Mouse (Mus musculus) forebrain, embryonic 15.5 days (tissue): ENCODE results near the gene Akr1d1. TPM values are rescaled to one million over a fixed set of nuclear protein-coding genes. Genes with fewer than 3 reads are reported as not detected.

ENCODE experiments used
- ATAC-seq: fragments of 200-750 bp; cut with Nextera tagmentation; replicated peaks from 2 replicates; pipeline ENCODE4 v1.8.0; 2017; ENCODE audit warnings: mild to moderate bottlenecking, moderate TSS enrichment, moderate library complexity
- H3K27ac ChIP-seq: fragments of 300-500 bp; sonication (generic); replicated peaks from 2 replicates; pipeline ENCODE4 v1.5.1; 2015; ENCODE audit warnings: mild to moderate bottlenecking, inconsistent platforms
- H3K27me3 ChIP-seq: fragments of 300-500 bp; sonication (generic); 2 replicates; pipeline ENCODE4 v1.6.1; 2015; ENCODE audit warnings: inconsistent platforms
- H3K36me3 ChIP-seq: fragments of 300-500 bp; sonication (generic); 2 replicates; pipeline ENCODE4 v1.6.1; 2015; ENCODE audit warnings: mild to moderate bottlenecking, inconsistent platforms
- H3K4me1 ChIP-seq: fragments of 300-500 bp; sonication (generic); 2 replicates; pipeline ENCODE4 v1.6.1; 2015; ENCODE audit warnings: inconsistent platforms
- H3K4me2 ChIP-seq: fragments of 300-500 bp; sonication (generic); replicated peaks from 2 replicates; pipeline ENCODE4 v1.6.1; 2015; ENCODE audit warnings: mild to moderate bottlenecking, inconsistent platforms
- H3K4me3 ChIP-seq: fragments of 300-500 bp; sonication (generic); 2 replicates; pipeline ENCODE4 v1.5.1; 2015; ENCODE audit warnings: mild to moderate bottlenecking, inconsistent platforms
- H3K9ac ChIP-seq: fragments of 300-500 bp; sonication (generic); replicated peaks from 2 replicates; pipeline ENCODE4 v1.6.1; 2015; ENCODE audit warnings: mild to moderate bottlenecking, inconsistent platforms
- H3K9me3 ChIP-seq: fragments of 300-500 bp; sonication (generic); 2 replicates; pipeline ENCODE4 v1.6.1; 2016; ENCODE audit warnings: inconsistent platforms
- WGBS: fragments of 180-500 bp; shearing (Covaris S2); methylation state at CpG from one replicate; pipeline ENCODE4 v1.1.7; 2015; ENCODE audit warnings: mixed read lengths; 5-methylcytosine and 5-hydroxymethylcytosine counted together
- polyA plus RNA-seq: library from polyadenylated mRNA; unstranded; fragments of >200 nt; fragmentation: Nextera tagmentation; extraction: Ambion mirVana; gene quantifications from 2 replicates; pipeline ENCODE4 v1.2.1, GENCODE M21; 2015

The Akr1d1 gene
- polyA plus RNA-seq, 1 experiment from 2014 or later, result not detected

DNA sequence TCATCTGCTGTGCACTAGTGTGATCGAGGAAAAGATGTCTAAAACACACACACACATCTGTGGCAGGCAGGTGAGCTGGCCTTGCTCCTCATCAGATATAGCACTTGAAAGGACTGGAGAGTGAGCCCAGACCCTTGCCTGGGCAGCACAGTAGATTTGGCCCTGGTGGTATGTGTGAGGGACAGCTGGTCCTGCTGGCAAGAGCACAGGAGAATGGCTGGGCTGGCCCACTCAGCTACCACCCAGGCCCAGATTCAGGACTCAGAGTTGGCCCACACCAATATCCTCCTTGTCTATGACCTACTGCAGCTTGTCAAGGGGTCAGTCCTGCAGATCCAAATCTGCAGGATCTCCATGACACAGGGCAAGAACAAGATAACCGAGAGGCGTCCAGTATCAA lies 6.9 kb downstream of the Akr1d1 start:
- no peaks in the 10 kb centered on the region for H3K9me3 ChIP-seq
- no peak overlapping the region for H3K4me2 ChIP-seq
- H3K4me1 ChIP-seq, result no peaks in the 10 kb centered on the region
- no peaks in the 10 kb centered on the region for H3K27me3 ChIP-seq
- H3K27ac ChIP-seq, result no peak overlapping the region
- H3K9ac ChIP-seq, result no peak overlapping the region
- H3K4me3 ChIP-seq, result no peak overlapping the region
- no peak for ATAC-seq
- no peaks in the 10 kb centered on the region for H3K36me3 ChIP-seq
- 88% methylated on average over 3 of the region's 3 CpGs for WGBS

- WGBS, result 79% methylated on average over 3 of the region's 3 CpGs
- no peak for ATAC-seq
Measured at GRCm38 (mm10) chr6:37537801-37538200, 7.8 kb downstream of the Akr1d1 start.

DNA sequence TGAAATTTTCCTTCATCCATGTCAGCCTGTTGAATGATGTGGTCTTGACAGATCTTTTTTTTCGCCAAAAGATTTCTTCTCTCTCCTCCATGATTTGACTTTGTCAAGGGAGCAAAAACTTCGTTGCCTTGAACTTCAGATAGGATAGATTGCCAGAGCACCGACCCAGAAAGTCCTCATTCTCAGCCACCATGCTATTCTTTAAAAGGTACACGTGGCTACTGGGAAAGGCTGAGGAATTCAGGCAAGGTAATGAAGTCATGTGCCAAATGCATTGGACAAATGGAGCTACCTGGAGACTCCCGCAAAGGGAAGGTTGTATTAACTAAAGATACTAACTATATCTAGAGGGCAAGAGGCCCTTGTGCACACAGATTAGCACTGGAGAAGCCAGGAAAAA lies 8.8 kb downstream of the Akr1d1 start:
- no peak overlapping the region for H3K4me3 ChIP-seq
- no peaks in the 10 kb centered on the region for H3K4me1 ChIP-seq
- no peak overlapping the region for H3K9ac ChIP-seq
- no peak overlapping the region for H3K27ac ChIP-seq
- no peak overlapping the region for H3K4me2 ChIP-seq
- H3K36me3 ChIP-seq, result no peaks in the 10 kb centered on the region
- WGBS, result 85% methylated on average over 5 of the region's 5 CpGs
- no peak for ATAC-seq
- H3K27me3 ChIP-seq, result no peaks in the 10 kb centered on the region
- H3K9me3 ChIP-seq, result no peaks in the 10 kb centered on the region

More at GRCm38 (mm10) chr6:37537801-37538200, 7.8 kb downstream of the Akr1d1 start:
- Histone ChIP-seq H3K36me3 (no peaks in the 10 kb centered on the region), H3K9me3 (no peaks in the 10 kb centered on the region), H3K4me2 (no peak overlapping the region), H3K4me3 (no peak overlapping the region), H3K9ac (no peak overlapping the region), H3K27me3 (no peaks in the 10 kb centered on the region), H3K4me1 (no peaks in the 10 kb centered on the region), H3K27ac (no peak overlapping the region)

DNA sequence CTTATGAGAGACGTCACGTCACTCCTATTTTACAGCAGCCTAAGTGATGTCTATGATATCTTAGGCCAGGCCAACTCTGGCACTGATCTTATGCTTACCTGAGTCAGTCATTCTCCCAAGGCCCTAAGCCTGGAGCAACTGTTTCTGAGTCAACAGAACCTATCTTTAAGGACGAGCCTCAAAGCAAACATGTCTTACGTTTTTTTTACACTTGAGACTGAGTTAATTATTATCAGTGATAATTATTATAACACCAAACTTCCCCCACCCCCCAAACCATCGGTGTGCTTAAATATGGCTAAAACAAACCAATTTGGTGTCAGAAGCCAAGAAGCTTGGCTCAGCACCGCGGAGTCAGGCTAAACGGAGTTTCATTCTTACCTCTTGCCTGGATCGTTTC lies 9.4 kb downstream of the Akr1d1 start:
- Histone ChIP-seq H3K9ac (no peak overlapping the region), H3K9me3 (no peaks in the 10 kb centered on the region), H3K4me2 (no peak overlapping the region), H3K27me3 (no peaks in the 10 kb centered on the region), H3K27ac (no peak overlapping the region), H3K36me3 (no peaks in the 10 kb centered on the region), H3K4me1 (no peaks in the 10 kb centered on the region), H3K4me3 (no peak overlapping the region)
- no peak for ATAC-seq
- 84% methylated on average over 9 of the region's 9 CpGs for WGBS

DNA sequence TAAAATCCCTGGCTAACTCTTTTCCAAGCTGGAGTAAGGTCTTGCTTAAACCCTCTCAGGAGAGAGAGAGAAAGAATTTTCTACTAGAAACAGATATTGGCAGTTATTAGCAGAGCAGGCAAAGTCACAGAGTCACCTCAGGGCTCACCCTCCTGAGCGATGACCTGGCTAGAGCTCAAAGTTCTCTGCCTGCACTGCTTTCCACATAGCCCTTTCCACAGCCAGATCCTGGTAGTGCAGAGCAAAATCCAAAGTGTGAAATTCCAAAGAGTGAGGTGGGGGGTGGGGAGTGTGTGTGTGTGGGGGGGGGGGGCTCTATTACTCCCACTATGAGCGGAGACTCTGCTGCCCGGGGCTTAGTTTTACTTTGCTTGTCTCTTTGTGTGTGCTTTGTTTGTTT lies 10.1 kb downstream of the Akr1d1 start:
- Histone ChIP-seq H3K36me3 (no peaks in the 10 kb centered on the region), H3K4me3 (no peak overlapping the region), H3K4me2 (no peak overlapping the region), H3K9me3 (no peaks in the 10 kb centered on the region), H3K27ac (no peak overlapping the region), H3K4me1 (no peaks in the 10 kb centered on the region), H3K9ac (no peak overlapping the region), H3K27me3 (no peaks in the 10 kb centered on the region)
- WGBS, result 64% methylated on average over 3 of the region's 3 CpGs
- no peak for ATAC-seq

- WGBS, result 89% methylated on average over 3 of the region's 3 CpGs
Measured at GRCm38 (mm10) chr6:37541171-37541570, 11.2 kb downstream of the Akr1d1 start.

DNA sequence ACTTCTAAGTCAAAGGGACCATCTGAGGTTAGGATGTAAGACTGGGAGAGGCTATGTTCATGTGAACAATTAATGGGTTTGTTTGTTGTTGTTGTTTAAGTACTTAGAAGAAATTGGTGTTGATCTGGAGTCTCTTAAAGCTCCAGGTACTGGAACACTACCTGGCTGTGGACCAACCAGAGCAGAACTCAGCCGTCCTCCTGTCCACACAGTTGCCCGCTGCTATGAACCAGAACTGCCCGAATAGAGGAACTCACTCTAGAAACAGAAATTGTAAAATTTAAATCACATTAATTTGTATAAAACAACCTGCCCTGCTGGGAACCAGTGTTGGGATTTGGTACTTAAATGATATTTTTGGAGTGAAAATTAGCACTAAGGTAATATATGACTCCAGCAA lies 12.2 kb downstream of the Akr1d1 start:
- Histone ChIP-seq H3K9me3 (no peaks in the 10 kb centered on the region), H3K4me2 (no peak overlapping the region), H3K4me3 (no peak overlapping the region), H3K27me3 (no peaks in the 10 kb centered on the region), H3K9ac (no peak overlapping the region), H3K4me1 (no peaks in the 10 kb centered on the region), H3K27ac (no peak overlapping the region), H3K36me3 (no peaks in the 10 kb centered on the region)
- no peak for ATAC-seq
- 94% methylated on average over 3 of the region's 3 CpGs for WGBS

More at GRCm38 (mm10) chr6:37541171-37541570, 11.2 kb downstream of the Akr1d1 start:
- Histone ChIP-seq H3K4me3 (no peak overlapping the region), H3K27ac (no peak overlapping the region), H3K4me2 (no peak overlapping the region), H3K4me1 (no peaks in the 10 kb centered on the region), H3K36me3 (no peaks in the 10 kb centered on the region), H3K9ac (no peak overlapping the region), H3K27me3 (no peaks in the 10 kb centered on the region), H3K9me3 (no peaks in the 10 kb centered on the region)
- no peak for ATAC-seq

- no peak overlapping the region for H3K4me3 ChIP-seq
- H3K9me3 ChIP-seq, result no peaks in the 10 kb centered on the region
- H3K4me1 ChIP-seq, result no peaks in the 10 kb centered on the region
- no peak for ATAC-seq
- no peak overlapping the region for H3K27ac ChIP-seq
- H3K4me2 ChIP-seq, result no peak overlapping the region
- WGBS, result 83% methylated on average over 2 of the region's 2 CpGs
- H3K9ac ChIP-seq, result no peak overlapping the region
- H3K27me3 ChIP-seq, result no peaks in the 10 kb centered on the region
- no peaks in the 10 kb centered on the region for H3K36me3 ChIP-seq
Measured at GRCm38 (mm10) chr6:37552760-37553159, 22.8 kb downstream of the Akr1d1 start.

DNA sequence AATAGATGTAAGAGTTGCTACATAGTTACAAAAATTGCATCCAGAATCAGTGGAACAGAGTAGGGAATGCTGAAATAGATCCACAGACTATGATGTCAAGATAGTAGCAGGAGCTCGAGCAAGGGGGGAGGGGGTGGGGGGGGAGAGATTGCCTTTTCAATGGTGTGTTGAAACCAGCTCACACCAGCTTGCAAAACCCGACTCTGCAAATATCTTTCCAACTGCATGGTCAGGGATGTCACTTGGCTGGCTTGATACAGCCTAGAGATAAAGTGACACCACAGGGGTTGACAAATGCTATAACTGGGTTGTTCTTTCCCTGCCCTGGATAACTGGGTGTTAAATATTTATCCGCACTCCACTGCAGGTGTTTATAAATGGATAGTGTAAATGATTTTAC lies 24.0 kb downstream of the Akr1d1 start:
- no peak overlapping the region for H3K4me3 ChIP-seq
- H3K9ac ChIP-seq, result no peak overlapping the region
- H3K9me3 ChIP-seq, result no peaks in the 10 kb centered on the region
- H3K27ac ChIP-seq, result no peak overlapping the region
- 74% methylated on average over 3 of the region's 3 CpGs for WGBS
- no peaks in the 10 kb centered on the region for H3K27me3 ChIP-seq
- no peaks in the 10 kb centered on the region for H3K36me3 ChIP-seq
- no peak for ATAC-seq
- no peak overlapping the region for H3K4me2 ChIP-seq
- H3K4me1 ChIP-seq, result no peaks in the 10 kb centered on the region

DNA sequence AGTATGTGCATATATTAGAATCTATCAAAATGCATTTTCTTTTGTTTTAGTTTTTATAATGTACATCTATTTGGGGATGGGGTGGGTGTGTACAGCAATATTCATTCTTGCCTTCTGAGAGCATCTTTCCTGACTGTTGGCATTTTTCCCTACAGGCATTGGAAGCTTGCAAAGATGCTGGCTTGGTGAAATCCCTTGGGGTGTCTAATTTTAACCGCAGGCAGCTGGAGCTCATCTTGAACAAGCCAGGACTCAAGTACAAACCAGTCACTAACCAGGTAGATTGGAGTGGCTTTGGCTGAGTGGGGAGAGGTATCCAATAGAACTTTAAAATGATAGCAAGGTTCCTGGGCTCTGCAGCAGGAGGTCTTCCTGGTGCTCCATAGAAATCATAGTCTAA lies 24.4 kb downstream of the Akr1d1 start:
- no peaks in the 10 kb centered on the region for H3K9me3 ChIP-seq
- H3K27me3 ChIP-seq, result no peaks in the 10 kb centered on the region
- ATAC-seq, result no peak
- no peak overlapping the region for H3K27ac ChIP-seq
- H3K36me3 ChIP-seq, result no peaks in the 10 kb centered on the region
- no peaks in the 10 kb centered on the region for H3K4me1 ChIP-seq
- no peak overlapping the region for H3K9ac ChIP-seq
- no peak overlapping the region for H3K4me3 ChIP-seq
- H3K4me2 ChIP-seq, result no peak overlapping the region
- WGBS, result 100% methylated on average over 1 of the region's 1 CpGs

- Histone ChIP-seq H3K9me3 (no peaks in the 10 kb centered on the region), H3K4me3 (no peak overlapping the region), H3K9ac (no peak overlapping the region), H3K27me3 (no peaks in the 10 kb centered on the region), H3K4me2 (no peak overlapping the region), H3K27ac (no peak overlapping the region), H3K4me1 (no peaks in the 10 kb centered on the region), H3K36me3 (no peaks in the 10 kb centered on the region)
- 93% methylated on average over 3 of the region's 3 CpGs for WGBS
- ATAC-seq, result no peak
Measured at GRCm38 (mm10) chr6:37563861-37564260, 33.9 kb downstream of the Akr1d1 start.

GRCm38 (mm10) chr6:37567363-37567762 lies 37.4 kb downstream of the Akr1d1 start:
- Histone ChIP-seq H3K36me3 (no peaks in the 10 kb centered on the region), H3K27me3 (no peaks in the 10 kb centered on the region), H3K27ac (no peak overlapping the region), H3K9me3 (no peaks in the 10 kb centered on the region), H3K9ac (no peak overlapping the region), H3K4me3 (no peak overlapping the region), H3K4me2 (no peak overlapping the region), H3K4me1 (no peaks in the 10 kb centered on the region)
- no peak for ATAC-seq
- WGBS, result 94% methylated on average over 1 of the region's 1 CpGs

GRCm38 (mm10) chr6:37571939-37572338 lies 42.0 kb downstream of the Akr1d1 start:
- no peaks in the 10 kb centered on the region for H3K36me3 ChIP-seq
- H3K27me3 ChIP-seq, result no peaks in the 10 kb centered on the region
- ATAC-seq, result no peak
- H3K27ac ChIP-seq, result no peak overlapping the region
- 57% methylated on average over 1 of the region's 1 CpGs for WGBS
- H3K9ac ChIP-seq, result no peak overlapping the region
- no peaks in the 10 kb centered on the region for H3K9me3 ChIP-seq
- H3K4me3 ChIP-seq, result no peak overlapping the region
- no peaks in the 10 kb centered on the region for H3K4me1 ChIP-seq
- H3K4me2 ChIP-seq, result no peak overlapping the region
